Mouse (Mus musculus) stomach, postnatal 0 days (tissue): ENCODE measurements around the gene 2010005H15Rik.

Source experiments
- CTCF ChIP-seq: IDR thresholded peaks from 2 replicates; pipeline ENCODE4 v1.5.1; 2016; ENCODE audit warnings: antibody characterized with exemption, low read depth, mild to moderate bottlenecking, moderate library complexity
- EP300 ChIP-seq: optimal IDR thresholded peaks from 2 replicates; pipeline ENCODE3; 2016; ENCODE audit warnings: antibody characterized with exemption

DNA sequence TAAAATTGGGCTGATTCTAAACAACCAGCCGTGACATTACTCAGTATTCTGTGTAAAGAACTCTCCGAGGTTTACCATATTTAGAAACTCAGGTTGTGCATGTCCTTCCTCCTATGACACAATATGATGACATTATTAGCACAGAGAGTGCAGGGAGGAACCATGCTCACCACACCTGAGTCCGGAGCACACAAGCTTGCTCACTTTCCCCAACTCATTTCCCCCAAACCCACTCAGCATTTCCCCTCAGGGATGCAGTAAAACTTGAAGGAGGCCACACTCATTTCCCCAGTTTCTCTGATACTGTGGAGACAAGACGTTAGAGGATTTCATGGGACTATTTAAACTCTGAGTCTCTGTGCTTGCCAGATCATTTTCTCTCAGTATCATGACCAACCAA is 67.9 kb downstream of the 2010005H15Rik start:
- TF ChIP-seq CTCF (no peak), EP300 (no peak)
